In genomic region chr14:120005153-120005552, GRCm38 (mm10) we compare ENCODE assay signal across 14 mouse cellular contexts. TPM values are rescaled to one million over a fixed set of nuclear protein-coding genes. Genes with fewer than 3 reads are reported as not detected.
DNase-seq lines count a peak whose midpoint lies in the region; ATAC-seq and TF ChIP-seq lines count a peak whose summit lies in the region.
"Had no signal": no experiment of that assay in that cellular context is flagged by ENCODE, and none has a peak within 500 bp of the region (broad histone marks: within the 10 kb centered on the region; RNA-seq: fewer than 3 reads in every experiment).

No protein-coding gene starts in this region.

- H3K4me2 ChIP-seq in hindbrain, embryonic 14.5 days (replicated peaks) = no peak overlapping the region
- H3K4me2 ChIP-seq in hindbrain, embryonic 11.5 days (replicated peaks; ENCODE audit: low read depth, low read length) = no peak overlapping the region
- no peak overlapping the region for H3K4me2 ChIP-seq in liver, postnatal 0 days (ENCODE audit: low read depth, low read length)
- H3K4me2 ChIP-seq in liver, embryonic 11.5 days = no peak overlapping the region
- H3K4me2 ChIP-seq: hindbrain, embryonic 15.5 days; limb, embryonic 13.5 days; neural tube, embryonic 15.5 days had no signal

- no peaks in the 10 kb centered on the region for H3K4me1 ChIP-seq in hindbrain, embryonic 14.5 days (replicated peaks; ENCODE audit: control insufficient read depth, insufficient read depth, low read length)
- no peaks in the 10 kb centered on the region for H3K4me1 ChIP-seq in hindbrain, embryonic 11.5 days (replicated peaks; ENCODE audit: control insufficient read depth, insufficient read depth, low read length)
- H3K4me1 ChIP-seq in liver, postnatal 0 days (ENCODE audit: insufficient read depth) = no peaks in the 10 kb centered on the region
- no peaks in the 10 kb centered on the region for H3K4me1 ChIP-seq in liver, embryonic 11.5 days (replicated peaks; ENCODE audit: control insufficient read depth, insufficient read depth, low read length)
- H3K4me1 ChIP-seq: hindbrain, embryonic 15.5 days; limb, embryonic 13.5 days; neural tube, embryonic 15.5 days had no signal

- no peaks in the 10 kb centered on the region for H3K36me3 ChIP-seq in hindbrain, embryonic 14.5 days (replicated peaks; ENCODE audit: control insufficient read depth, insufficient read depth)
- H3K36me3 ChIP-seq in hindbrain, embryonic 11.5 days (ENCODE audit: control insufficient read depth, insufficient read depth, low read length) = no peaks in the 10 kb centered on the region
- H3K36me3 ChIP-seq in liver, postnatal 0 days (replicated peaks; ENCODE audit: insufficient read depth, low read length) = no peaks in the 10 kb centered on the region
- H3K36me3 ChIP-seq in liver, embryonic 11.5 days (ENCODE audit: control insufficient read depth, insufficient read depth, low read length) = no peaks in the 10 kb centered on the region
- H3K36me3 ChIP-seq: hindbrain, embryonic 15.5 days; limb, embryonic 13.5 days; neural tube, embryonic 15.5 days had no signal

- WGBS in hindbrain, embryonic 14.5 days = 19% methylated on average over 1 of the region's 1 CpGs
- WGBS in hindbrain, embryonic 11.5 days = 35% methylated on average over 1 of the region's 1 CpGs
- 10% methylated on average over 1 of the region's 1 CpGs for WGBS in liver, postnatal 0 days (ENCODE audit: insufficient replicate concordance)
- WGBS in liver, embryonic 11.5 days = 38% methylated on average over 1 of the region's 1 CpGs

- intact Hi-C loops in left cerebral cortex, postnatal 25 days (cut with DNase I) = loop anchor here (5.0 kb wide), 1 partner anchor 893 kb away; no protein-coding TSS in a partner anchor

- H3K27me3 ChIP-seq in hindbrain, embryonic 14.5 days (ENCODE audit: control insufficient read depth, insufficient read depth, low read length) = no peaks in the 10 kb centered on the region
- H3K27me3 ChIP-seq in hindbrain, embryonic 11.5 days (ENCODE audit: control insufficient read depth, insufficient read depth, low read length) = no peaks in the 10 kb centered on the region
- H3K27me3 ChIP-seq in liver, postnatal 0 days (ENCODE audit: insufficient read depth, low read length) = no peaks in the 10 kb centered on the region
- no peaks in the 10 kb centered on the region for H3K27me3 ChIP-seq in liver, embryonic 11.5 days (replicated peaks; ENCODE audit: control insufficient read depth, insufficient read depth, low read length)
- H3K27me3 ChIP-seq: hindbrain, embryonic 15.5 days; limb, embryonic 13.5 days; neural tube, embryonic 15.5 days had no signal

- no peak for TF ChIP-seq EP300 in liver, postnatal 0 days (IDR thresholded peaks at IDR 0.05; ENCODE audit: low read depth)

- H3K9ac ChIP-seq in hindbrain, embryonic 14.5 days = no peak overlapping the region
- H3K9ac ChIP-seq in hindbrain, embryonic 11.5 days (ENCODE audit: low read depth, low read length) = no peak overlapping the region
- H3K9ac ChIP-seq in liver, postnatal 0 days (replicated peaks) = no peak overlapping the region
- H3K9ac ChIP-seq in liver, embryonic 11.5 days (ENCODE audit: low read depth, low read length) = no peak overlapping the region
- H3K9ac ChIP-seq: hindbrain, embryonic 15.5 days; limb, embryonic 13.5 days; neural tube, embryonic 15.5 days had no signal

- H3K27ac ChIP-seq in hindbrain, embryonic 14.5 days = no peak overlapping the region
- no peak overlapping the region for H3K27ac ChIP-seq in hindbrain, embryonic 11.5 days (ENCODE audit: low read depth, low read length)
- no peak overlapping the region for H3K27ac ChIP-seq in liver, postnatal 0 days (ENCODE audit: low read depth)
- no peak overlapping the region for H3K27ac ChIP-seq in liver, embryonic 11.5 days (ENCODE audit: low read depth, low read length)
- H3K27ac ChIP-seq: hindbrain, embryonic 15.5 days; limb, embryonic 13.5 days; neural tube, embryonic 15.5 days had no signal

- H3K9me3 ChIP-seq in hindbrain, embryonic 14.5 days (ENCODE audit: control insufficient read depth, low read length) = no peaks in the 10 kb centered on the region
- no peaks in the 10 kb centered on the region for H3K9me3 ChIP-seq in hindbrain, embryonic 11.5 days (ENCODE audit: control insufficient read depth, low read length)
- H3K9me3 ChIP-seq in liver, postnatal 0 days (ENCODE audit: low read length) = no peaks in the 10 kb centered on the region
- H3K9me3 ChIP-seq in liver, embryonic 11.5 days (ENCODE audit: control insufficient read depth, low read length) = no peaks in the 10 kb centered on the region
- H3K9me3 ChIP-seq: hindbrain, embryonic 15.5 days; limb, embryonic 13.5 days; neural tube, embryonic 15.5 days had no signal

- peak; percentile 71 for DNase-seq in hindbrain, embryonic 14.5 days (ENCODE audit: low spot score)
- no peak for DNase-seq in hindbrain, embryonic 11.5 days (ENCODE audit: low spot score)
- no peak for DNase-seq in liver, postnatal 0 days
- DNase-seq in liver, embryonic 11.5 days (ENCODE audit: low spot score) = no peak
- peak; percentile 36 for DNase-seq in ZHBTc4 (ENCODE audit: low read depth, low spot score)
- peak; percentile 8 to 53 for DNase-seq in left cerebral cortex, postnatal 25 days (ENCODE audit: low spot score in 2 of 2)
- no peak for DNase-seq in adrenal gland, adult 8-10 months
- DNase-seq: thymus, postnatal 4 days had no signal

- no peak overlapping the region for H3K4me3 ChIP-seq in hindbrain, embryonic 14.5 days (replicated peaks; ENCODE audit: low read length)
- H3K4me3 ChIP-seq in hindbrain, embryonic 11.5 days (ENCODE audit: low read depth, low read length) = no peak overlapping the region
- no peak overlapping the region for H3K4me3 ChIP-seq in liver, postnatal 0 days (ENCODE audit: low read depth, low read length)
- H3K4me3 ChIP-seq in liver, embryonic 11.5 days (ENCODE audit: low read depth, low read length) = no peak overlapping the region
- H3K4me3 ChIP-seq: hindbrain, embryonic 15.5 days; limb, embryonic 13.5 days; neural tube, embryonic 15.5 days had no signal

- TF ChIP-seq CTCF in liver, postnatal 0 days (IDR thresholded peaks at IDR 0.05; ENCODE audit: low read depth) = peak; percentile 29

- no peak for ATAC-seq in hindbrain, embryonic 14.5 days (ENCODE audit: low FRiP score)
- ATAC-seq in hindbrain, embryonic 11.5 days (ENCODE audit: low FRiP score) = no peak
- no peak for ATAC-seq in liver, postnatal 0 days
- no peak for ATAC-seq in liver, embryonic 11.5 days (replicated peaks; ENCODE audit: low FRiP score)

RNA-seq across cellular contexts. Expression of gene Oxgr1, which starts 37.1 kb away (rescaled TPM):
- polyA plus RNA-seq in hindbrain, embryonic 14.5 days (2014; fragmentation: Nextera tagmentation; extraction: Ambion mirVana) = not detected in 2 replicates
- polyA plus RNA-seq in hindbrain, embryonic 11.5 days (2014; fragmentation: Nextera tagmentation; extraction: Ambion mirVana) = not detected in 2 replicates
- polyA plus RNA-seq in liver, postnatal 0 days (2015; fragmentation: Nextera tagmentation; extraction: Ambion mirVana) = not detected in 2 replicates
- not detected in 2 replicates for polyA plus RNA-seq in liver, embryonic 11.5 days (2014; fragmentation: Nextera tagmentation; extraction: Ambion mirVana)
- total RNA-seq in left cerebral cortex, postnatal 25 days (2021) = under 1 TPM in 1 of 2 experiments, not detected in 1; 0.16 TPM
- total RNA-seq in adrenal gland, adult 8-10 months (2022) = not detected
- total RNA-seq: granulocyte monocyte progenitor cell, adult 5-6 weeks; megakaryocyte-erythroid progenitor cell, adult 5-6 weeks; MEL had no signal
- polyA plus RNA-seq: hindbrain, embryonic 15.5 days; neural tube, embryonic 15.5 days had no signal

Comparison
In these comparisons a context has a peak if more than half of its experiments do, and no peak if none do; other contexts are left out.
1. DNase-seq: peak in hindbrain, embryonic 14.5 days (single experiment), ZHBTc4 (single experiment) and left cerebral cortex, postnatal 25 days (2 of 2); none in hindbrain, embryonic 11.5 days (single experiment), liver, postnatal 0 days (single experiment), liver, embryonic 11.5 days (single experiment) and adrenal gland, adult 8-10 months (single experiment).